Mouse (Mus musculus): ENCODE data around the gene Cdkn1c. TPM values are rescaled to one million over a fixed set of nuclear protein-coding genes. Genes with fewer than 3 reads are reported as not detected.
A peak's percentile ranks its signal among the peaks of the same experiment; 100 is the strongest.

Cdkn1c gene
- total RNA-seq (2021), result 100 to 1,000 TPM; 954 to 996 TPM
- long read RNA-seq, experiment 1, transcript Cdkn1c-202 (4 exons, 1,888 nt), result minor isoform, 188 of 2,133 reads
- long read RNA-seq, experiment 1, transcript Cdkn1c-204 (2 exons, 500 nt), result minor isoform, 8 of 2,133 reads
- long read RNA-seq, experiment 1, transcript Cdkn1c-205 (3 exons, 667 nt), result minor isoform, 25 of 2,133 reads
- long read RNA-seq, experiment 1, transcript Cdkn1c-201 (4 exons, 1,901 nt), result major isoform, 574 of 2,133 reads
- long read RNA-seq, experiment 1, partial matches to known transcripts, result 44 of 2,133 reads
- long read RNA-seq, experiment 1, other reads (novel, unspliced or antisense), result 1,294 of 2,133 reads
- long read RNA-seq, experiment 2, transcript Cdkn1c-205 (3 exons, 667 nt), result minor isoform, 30 of 2,322 reads
- long read RNA-seq, experiment 2, transcript Cdkn1c-201 (4 exons, 1,901 nt), result major isoform, 589 of 2,322 reads
- long read RNA-seq, experiment 2, transcript Cdkn1c-202 (4 exons, 1,888 nt), result minor isoform, 197 of 2,322 reads
- long read RNA-seq, experiment 2, transcript Cdkn1c-204 (2 exons, 500 nt), result minor isoform, 7 of 2,322 reads
- long read RNA-seq, experiment 2, partial matches to known transcripts, result 59 of 2,322 reads
- long read RNA-seq, experiment 2, other reads (novel, unspliced or antisense), result 1,440 of 2,322 reads

DNA sequence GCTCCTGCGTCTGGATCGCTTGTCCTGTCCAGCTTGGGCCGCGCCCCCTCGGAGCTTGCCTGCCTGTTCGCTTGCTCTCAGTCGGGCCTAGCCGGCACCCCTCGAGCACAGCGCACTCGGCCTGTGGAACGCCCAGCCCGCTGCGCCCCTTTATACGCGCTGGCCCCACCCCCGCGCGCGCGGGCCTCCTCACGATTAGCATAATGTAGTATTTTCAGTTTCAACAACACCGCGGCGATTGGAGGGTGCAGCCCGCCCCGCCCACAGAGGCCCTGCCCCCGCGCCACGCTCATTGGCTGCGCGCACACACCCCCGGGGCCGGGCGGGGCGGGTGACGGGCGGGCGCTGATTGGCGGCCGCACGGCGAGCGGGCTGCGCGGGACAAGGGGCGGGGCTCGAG, at the start of gene Cdkn1c:
Cdkn1c (minus strand) TSS at position 177 of the 400 bp plus-strand sequence.
- DNase-seq, result peak; percentile 88

DNA sequence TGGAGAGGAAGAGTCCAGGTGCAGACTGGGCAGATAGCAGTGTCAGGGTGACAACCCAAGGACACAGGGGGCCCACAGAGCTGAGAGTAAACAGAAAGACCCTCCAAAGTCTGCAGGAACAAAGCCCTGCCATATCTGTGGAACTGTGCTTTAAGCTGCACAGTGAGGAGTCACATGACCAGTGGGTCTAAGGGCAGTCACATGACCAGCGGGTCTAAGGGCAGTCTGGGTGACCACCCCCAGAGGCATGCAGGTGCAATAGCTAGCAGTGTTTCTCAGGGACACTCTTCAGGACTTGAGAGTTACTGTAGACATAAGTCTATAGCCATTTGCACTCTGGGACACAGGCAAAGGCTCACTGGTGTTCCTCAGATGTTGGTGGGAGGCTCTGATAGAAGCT, 48.7 kb upstream of the Cdkn1c start:
- no peak for DNase-seq

DNA sequence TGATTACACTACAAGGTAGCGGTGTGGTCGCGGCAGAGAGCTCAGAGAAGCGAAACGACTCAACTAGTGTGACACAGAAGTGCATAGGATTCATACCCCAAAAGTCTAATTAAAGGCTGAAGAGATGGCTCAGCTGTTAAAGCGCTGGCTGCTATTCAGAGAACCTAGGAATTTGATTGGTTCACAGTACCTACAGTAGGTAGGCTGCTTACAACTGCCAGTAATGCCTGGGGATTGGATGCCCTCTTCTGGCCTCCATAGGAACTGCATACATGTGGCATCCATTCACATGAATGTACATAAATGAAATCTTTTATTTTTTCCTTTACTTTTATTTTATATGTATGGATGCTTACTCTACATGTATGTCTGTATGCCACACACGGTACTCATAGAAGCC, 45.8 kb upstream of the Cdkn1c start:
- peak; percentile 47 for DNase-seq

DNA sequence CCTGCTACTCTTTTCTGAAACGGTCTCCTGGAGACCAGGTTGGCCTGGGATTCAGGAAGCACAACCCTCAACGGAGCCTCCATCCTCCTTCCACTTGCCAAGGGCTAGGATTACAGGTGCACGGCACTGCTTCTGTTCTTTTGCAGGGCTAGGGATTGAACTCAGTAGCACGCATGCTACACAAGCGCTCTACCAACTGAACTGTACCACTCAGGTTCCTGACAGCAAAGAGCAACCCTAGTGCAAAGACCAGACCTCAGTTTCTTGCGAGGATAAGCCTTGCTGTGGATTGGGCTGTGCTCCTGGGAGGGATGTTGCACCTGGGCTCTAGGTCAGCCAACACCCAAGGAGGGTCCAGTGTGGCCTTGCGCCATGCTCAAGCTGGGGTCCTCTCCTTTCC, 45.4 kb upstream of the Cdkn1c start:
- no peak for DNase-seq

DNA sequence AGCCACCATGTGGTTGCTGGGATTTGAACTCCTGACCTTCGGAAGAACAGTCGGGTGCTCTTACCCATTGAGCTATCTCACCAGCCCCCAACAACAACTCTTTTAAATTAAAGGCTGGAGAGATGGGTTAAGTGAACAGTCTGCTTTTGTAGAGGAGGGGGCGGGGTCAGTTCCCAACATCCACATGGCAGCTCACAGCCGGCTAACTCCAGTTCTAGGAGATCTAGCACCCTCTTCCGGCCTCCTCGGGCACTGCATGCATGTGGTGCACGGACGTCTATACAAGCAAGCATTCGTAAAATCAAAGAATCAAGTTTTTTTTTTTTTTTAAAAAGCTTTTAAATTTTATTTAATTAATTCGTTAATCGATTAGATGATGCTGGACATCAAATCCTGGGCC, 45.0 kb upstream of the Cdkn1c start:
- DNase-seq, result peak; percentile 82

DNA sequence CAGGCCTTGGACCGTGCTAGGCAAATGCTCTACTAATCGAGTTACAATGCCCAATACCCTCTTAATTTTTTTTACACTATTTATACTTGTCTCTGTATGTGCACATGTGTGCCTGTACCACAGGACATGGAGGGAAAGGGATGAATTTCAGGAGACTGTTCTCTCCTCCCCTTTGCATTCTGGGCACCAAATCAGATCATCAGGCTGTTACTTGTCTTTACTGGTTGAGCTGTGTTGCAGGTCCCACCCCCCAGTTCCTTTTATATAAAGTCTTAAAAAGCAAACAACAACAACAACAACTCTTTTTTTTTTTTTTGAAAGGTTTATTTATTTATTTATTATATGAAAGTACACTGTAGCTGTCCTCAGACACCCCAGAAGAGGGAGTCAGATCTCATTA, 44.6 kb upstream of the Cdkn1c start:
- no peak for DNase-seq

DNA sequence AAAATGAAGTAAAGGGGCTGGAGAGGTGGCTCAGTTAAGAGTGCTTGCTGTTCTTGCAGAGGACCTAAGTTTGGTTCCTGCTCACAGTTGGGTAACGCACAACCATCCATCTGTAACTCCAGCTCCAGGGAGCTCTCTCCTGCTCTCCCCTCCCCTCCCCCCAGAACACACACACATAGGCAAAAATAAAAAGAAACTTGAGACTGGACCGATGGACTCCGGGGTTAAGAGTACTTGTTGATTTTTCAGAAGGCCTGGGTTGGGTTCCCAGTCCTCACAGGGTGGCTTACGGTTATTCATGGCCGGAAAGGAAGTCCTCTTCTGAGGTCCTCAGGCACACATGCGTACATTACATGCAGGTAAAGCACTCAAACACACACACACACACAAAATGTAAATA, 43.1 kb upstream of the Cdkn1c start:
- DNase-seq, result no peak

DNA sequence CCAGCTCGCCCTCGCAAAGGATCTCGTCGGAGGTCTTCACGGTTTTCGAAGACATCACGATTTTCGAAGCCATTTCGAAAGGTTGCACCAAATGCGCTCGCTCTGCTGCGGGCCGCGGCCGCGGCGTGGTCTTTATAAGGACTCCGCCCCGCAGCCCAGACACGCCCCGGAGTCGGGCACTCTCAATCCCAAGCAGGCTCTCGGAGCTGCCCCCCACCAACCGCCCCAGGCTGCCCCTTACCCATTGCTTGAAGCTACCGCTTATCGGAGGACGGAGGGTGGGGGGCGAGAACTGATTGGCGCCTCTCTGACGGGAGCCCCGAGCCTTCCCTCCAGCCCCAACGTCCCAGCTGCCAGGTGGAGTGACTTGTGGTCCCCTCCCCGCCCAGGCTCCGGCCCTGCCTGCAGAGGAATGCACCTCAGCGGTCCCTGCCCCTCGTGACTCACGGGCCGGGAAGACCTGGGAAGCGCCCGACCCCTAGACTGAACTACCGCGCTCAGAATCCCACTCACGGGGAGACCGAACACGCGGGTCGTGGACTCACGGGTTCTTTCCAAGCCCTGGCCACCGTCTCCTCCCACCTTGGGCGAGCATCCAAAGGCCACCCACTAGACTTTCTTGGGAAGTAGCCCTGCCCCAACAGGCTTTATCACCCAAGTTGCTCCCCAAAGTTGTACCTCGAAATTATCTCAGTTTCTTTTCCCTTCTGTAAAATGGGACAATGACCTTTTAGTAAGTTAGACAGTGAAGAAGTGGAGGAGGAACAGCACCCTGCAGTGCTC, 41.8 kb upstream of the Cdkn1c start, which contains the start of gene Phlda2:
Phlda2 (minus strand) TSS at position 733 of the 783 bp plus-strand sequence.
- DNase-seq, result no peak

DNA sequence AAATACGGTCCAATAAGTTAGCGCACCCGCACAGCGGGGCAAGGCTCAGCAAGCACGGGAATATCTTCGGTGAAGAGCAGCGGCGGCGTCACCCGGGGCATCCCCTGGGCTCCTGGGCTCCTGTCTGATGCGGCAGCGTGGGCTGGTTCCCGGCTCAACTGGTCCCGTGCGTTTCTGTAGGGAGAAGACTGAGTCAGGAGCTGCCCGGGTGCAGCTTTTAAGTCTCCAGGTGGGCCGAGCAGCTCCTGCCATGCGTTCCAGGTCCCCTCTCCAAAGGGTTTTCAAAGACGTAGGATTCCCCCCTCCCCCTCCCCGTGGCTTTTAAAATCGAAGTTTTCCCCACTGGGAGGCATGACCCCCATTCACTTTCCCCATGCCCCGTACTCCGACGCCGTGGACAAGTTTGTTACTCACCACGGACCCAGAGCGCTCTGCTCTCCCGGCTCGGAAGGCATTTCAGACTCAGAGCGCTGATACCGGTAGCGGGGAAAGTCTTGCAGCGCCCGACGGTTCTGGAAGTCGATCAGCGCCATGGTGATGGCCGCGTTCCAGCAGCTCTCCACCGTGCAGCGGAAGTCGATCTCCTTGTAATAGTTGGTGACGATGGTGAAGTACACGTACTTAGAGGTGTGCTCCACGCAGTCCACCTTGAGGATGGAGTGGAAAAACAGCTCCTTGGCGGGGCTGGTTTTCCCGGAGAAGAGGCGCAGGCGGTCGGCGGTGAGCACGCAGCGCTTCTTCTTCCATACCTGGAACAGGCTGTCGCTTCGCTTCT, 41.0 kb upstream of the Cdkn1c start:
- DNase-seq, result peak; percentile 56

DNA sequence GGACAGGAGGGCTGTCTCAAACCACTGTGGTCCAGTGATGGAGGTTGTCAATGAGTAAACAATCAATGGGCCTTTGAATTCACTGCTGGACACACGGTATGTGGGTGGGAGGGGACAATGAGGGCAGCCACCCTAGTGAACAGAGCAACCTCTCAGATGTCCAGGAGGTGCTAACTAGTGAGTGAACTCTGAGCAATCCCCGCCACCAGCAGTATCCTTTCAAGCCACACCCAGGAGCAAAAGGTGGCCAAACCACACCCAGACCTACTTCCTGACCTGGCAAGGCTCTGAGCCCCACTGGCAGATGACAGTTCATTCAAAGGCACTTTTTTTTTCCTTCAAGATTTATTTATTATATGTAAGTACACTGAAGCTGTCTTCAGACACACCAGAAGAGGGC, 40.1 kb upstream of the Cdkn1c start:
- DNase-seq, result no peak

DNA sequence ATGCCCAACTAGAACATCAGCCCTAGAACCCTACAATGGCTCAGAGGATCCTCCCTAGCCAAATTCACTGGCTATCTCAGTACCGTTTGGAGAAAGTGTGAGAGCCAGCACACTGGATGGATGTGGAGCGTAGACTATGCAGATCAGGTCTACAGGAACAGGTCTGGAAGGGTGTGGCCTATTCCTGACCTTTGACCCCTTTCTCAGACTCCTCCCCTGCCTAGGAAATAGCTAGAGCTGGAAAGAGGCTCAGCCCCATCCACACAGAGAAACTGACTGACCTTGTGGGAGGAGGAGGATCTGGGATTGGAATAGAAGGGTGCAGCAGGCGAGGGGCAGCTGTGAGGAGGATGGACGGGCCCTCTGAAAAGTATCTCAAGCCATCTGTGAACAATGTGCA, 37.7 kb upstream of the Cdkn1c start:
- DNase-seq, result no peak

DNA sequence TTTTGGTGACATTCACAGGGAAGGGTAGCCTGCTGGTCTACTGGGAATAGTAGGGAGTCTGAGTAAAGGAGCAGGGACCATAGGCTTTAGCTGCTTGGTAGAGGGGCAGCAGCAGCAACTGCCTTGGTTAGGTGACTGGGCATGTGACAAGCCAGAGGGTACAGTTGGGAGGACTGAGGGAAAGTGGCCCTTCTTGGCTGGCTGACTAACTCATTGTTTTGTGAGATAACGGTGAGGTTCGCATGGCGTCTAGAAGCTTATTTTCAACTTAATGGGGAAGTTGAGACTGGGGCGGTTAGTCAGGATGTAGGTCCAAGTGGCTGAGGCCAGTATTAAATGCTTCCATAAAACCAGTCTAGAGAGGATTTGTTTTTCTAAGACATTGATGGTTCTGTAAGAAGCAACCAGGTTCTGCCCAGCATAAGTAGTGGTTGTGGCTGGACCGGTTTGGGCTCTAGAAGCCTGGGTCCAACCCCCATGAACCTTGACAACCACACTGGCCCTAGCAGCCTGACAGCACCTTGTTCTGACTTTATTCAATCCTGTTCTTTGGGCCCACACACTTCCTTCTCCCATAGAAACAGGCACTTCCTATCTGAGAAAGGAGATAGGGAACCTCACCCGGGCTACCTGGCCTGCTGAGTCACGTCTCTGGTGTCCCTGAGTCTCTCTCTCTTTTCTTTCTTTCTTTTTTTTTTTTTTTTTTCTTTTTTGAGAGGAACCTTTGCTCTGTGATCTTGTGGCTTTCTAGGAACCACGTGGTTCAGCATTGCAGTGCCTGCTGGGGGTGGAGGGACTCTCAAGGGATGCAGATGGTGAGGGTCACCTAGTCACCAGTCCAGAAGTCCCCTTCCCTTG, 34.5 kb upstream of the Cdkn1c start:
- DNase-seq, result no peak

DNA sequence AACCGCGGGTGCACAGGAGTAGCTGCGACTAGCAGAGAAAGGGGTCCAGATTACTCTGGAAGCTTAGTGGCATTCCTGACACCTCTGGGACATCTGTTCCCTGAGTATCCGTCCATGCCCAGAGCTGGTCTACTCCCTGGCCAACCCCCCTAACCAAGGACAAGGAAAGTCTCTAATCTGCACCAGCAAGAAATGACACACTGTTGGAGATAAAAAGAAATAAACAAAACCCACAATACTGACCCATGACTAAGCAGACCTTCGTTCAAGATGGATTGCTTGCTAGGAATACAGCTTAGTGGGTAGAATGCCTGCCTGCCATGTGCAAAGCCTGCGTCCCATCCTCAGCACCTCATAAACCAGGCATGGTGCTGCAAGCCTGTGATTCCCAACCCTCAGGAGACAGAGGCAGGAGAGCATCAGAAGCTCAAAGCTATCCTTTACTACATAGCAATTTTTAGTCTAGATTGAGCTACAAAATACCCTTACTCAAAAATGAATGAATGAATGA, 32.8 kb upstream of the Cdkn1c start:
- no peak for DNase-seq

DNA sequence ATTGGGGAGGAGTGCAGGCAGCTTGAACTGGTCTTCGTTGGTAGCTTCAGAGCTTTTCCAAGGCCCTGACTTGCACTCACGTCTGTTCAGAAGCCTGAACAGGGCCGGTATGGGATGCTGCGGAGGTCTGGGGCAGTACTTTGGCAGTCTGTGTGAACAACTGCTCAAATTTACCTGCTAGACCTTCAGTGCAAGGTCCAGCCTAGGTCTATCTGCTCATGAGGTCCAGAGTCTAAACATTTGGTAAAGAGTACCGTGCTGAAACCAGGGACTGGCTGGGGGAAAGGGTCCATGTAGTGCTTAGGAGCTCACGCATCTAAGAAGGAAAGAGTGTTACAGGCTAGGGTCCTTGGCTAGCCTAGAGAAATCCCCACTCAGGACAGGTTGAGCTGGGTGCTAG, 28.9 kb upstream of the Cdkn1c start:
- DNase-seq, result no peak

DNA sequence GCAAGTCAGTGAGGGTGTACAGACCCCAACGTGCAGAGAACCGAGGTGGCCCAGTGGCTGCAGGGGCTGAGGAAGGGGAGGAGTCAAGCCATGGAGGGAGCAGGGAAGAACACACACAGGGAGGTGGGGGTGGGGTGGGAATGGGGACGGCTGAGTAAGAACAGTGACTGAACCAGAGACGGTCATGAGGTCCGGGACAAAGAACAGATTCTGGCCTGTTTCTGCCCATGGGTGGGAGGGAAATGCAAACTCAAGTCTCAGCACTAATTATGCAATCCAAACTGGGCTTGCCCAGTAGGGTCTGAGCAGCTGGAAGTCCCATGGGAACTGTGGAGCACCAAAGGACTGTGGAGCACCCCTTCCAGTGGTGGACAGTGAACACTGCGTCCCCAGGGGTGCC, 21.7 kb upstream of the Cdkn1c start:
- no peak for DNase-seq

DNA sequence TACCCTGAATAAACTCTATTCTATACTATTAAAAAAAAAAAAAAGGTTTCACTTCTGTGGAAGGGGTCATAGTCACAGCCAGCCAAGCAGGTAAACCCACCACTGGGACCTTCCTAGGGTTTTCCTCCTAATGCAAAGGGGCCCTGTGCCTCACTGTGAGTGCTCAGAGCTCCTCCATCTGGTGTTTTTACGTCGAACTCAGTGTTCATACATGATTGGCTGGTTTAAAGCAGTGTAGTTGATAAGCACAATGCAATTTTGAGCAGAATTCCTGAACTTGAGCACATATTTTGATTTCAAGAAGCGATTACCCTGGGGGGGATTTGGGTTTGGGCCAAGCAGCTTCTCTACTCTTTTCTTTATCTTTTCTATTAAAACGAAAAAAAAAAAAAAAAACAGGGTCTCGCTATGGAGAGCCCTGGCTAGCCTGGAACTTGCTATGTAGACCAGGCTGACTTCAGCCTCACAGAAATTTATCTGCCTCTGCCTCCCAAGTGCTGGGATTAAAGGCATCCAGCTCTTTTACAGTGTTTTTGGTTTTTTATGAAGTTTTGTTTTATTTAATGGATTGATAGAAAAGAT, 21.0 kb upstream of the Cdkn1c start:
- no peak for DNase-seq

DNA sequence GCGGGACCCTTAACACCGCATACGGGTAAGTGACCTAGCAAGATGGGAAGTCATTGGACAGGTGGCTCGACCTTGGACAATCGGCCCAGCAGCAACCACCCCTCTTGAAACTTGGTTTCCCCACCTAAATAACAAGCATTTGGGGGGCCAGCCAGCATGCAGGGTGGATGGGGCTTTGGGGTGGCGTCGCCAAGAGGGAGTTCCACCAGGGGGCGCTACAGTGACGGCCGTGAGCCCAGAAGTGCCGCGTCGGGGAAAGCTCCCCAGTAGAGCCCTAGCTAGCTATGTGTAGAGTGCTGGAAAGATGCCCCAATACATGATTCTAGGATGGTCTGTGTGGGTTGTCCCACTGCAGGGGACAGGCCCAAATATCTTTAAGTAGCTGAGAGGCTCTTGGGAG, 19.6 kb upstream of the Cdkn1c start:
- peak; percentile 81 for DNase-seq

DNA sequence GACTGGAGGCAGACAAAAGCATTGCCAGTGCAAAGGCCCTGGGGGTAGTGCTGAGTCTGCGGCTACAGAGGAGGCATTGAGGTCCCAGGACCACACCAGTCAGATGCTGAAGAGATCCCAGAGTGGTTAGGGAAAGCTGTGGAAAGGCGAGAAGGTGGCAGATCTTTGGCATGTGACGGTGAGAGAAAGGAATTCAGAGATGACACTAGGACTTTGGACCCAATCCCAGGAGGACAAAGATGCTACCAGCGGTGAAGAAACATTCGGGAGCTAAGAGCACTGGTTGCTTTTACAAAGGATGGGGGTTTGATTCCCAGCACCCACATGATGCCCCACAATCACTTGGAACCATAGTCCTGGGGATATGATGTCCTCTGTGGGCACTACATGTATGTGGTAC, 16.9 kb upstream of the Cdkn1c start:
- DNase-seq, result no peak

DNA sequence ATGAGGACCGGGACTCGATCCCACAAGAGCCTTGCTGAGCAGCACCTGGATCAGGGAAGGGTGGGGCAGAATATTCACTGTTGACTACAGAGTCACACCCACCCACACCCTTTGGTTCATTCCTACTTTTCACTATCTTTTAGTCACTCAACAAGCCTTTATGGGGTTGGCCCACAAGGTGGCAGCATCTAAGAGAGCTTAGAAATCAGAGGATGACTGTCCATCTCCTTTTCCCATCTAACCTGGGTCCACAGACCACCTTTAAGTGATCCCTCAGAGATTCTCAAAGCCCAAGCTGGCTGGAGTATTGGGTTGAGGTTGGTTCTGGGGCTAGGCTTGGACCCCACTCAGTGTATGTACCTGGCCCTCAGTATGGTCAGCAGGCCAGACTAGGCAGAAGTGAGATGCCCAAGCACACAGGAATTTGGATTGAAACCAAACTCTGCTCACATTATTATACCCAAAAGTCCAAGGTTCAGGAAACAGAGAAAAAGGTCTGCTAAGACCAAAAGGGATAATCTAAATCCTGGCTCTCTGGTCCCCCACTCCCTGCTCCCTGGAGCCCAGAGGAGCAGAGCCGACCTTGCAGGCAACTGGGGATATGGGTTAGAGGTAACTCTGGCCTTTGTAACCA, 16.0 kb upstream of the Cdkn1c start:
- no peak for DNase-seq

DNA sequence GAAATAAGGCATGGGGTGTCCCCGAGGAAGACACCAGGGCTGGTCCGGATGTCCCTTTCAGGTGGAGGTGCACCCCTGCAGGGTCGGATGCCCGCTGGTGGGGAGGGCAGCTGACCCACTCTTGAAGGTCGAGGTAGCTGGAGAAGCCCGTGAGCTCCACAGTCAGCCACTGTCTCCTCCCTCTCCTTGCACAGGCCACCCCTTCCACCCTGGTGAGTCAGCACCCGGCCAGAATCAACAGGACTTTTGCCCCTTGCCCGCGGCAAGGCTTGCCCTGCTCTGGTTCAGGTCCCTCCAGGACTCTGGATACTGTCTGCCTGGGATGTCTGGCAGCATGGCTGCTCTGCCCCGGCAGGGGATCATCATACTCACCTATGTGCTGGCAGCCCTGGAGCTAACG, 15.0 kb upstream of the Cdkn1c start:
- DNase-seq, result no peak
